Mouse (Mus musculus): ENCODE results near the gene Jarid2. TPM values are rescaled to one million over a fixed set of nuclear protein-coding genes. Genes with fewer than 3 reads are reported as not detected.

Jarid2 gene
- 54.9 and 64.4 TPM in 2 replicates for polyA plus RNA-seq (2016; fragmentation: Nextera tagmentation; extraction: Ambion mirVana)

DNA sequence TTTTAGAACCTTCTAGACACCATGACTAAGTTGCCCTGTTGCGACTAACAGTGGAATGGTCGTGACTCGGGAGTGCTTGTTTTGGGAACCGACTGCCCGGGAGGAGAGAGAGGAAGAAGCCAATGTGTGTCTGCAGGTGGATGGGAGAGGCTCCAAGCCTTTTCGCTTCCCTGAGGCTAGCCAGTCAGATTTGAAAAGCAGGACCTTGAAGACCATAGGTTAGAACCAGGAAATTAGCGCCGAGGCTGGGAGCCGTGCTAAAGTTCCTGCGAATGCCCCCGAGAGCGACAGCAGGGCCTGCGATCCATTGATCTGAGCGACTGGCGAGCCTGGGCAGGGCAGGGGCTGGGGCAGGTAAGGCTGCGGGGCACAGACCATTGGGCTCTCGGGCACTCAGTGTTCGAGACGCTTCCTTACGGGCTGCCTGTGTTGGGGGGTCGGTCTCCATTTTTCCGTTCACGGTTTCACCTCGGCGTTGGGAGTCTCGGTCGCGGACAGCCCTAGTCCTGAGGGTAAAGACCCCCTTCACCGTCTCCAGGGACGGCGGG is at the start of gene Jarid2:
Gene Jarid2 (plus strand): TSS at position 51 of the 548 bp plus-strand sequence.
- Histone ChIP-seq H3K4me3 (peak within 1 kb of the TSS; percentile 71), H3K9me3 (no peaks in the 10 kb centered on the region), H3K27me3 (ENCODE audit: insufficient read depth, poor library complexity, severe bottlenecking) (peaks cover 8% of the 10 kb centered on the region; the same call in 1 of the 2 replicates), H3K36me3 (no peaks in the 10 kb centered on the region), H3K27ac (peak within 1 kb of the TSS; percentile 100), H3K4me1 (replicated peaks) (peaks cover 36% of the 10 kb centered on the region)
- DNase-seq (ENCODE audit: low spot score), result peak; percentile 63
- WGBS, result 1% methylated on average over 31 of the region's 31 CpGs

DNA sequence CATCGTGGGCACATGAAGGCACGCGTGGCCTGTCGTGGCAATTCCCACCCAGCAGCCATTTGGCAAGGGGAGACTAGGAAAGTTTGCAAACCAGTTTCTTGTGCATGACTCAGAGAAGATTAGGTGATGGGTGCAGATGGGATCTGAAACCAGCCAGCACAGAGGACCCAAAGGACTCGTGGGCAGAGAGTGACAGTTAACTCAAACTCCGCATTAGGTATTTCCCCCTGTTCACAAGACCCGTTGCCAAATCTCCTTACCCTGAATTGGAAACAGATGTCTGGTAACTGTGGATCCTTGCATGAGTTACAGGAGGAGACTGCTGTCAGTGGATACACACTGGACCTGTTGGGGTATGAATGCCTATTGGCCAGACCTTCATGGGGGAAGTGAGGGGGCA is 48.2 kb upstream of the Jarid2 start:
- Histone ChIP-seq H3K9me3 (no peaks in the 10 kb centered on the region), H3K36me3 (no peaks in the 10 kb centered on the region), H3K27ac (no peak overlapping the region), H3K27me3 (ENCODE audit: insufficient read depth, poor library complexity, severe bottlenecking) (0 out of 2 replicates have a peak, but pooled peaks cover 6% of the 10 kb centered on the region), H3K4me1 (replicated peaks) (no peaks in the 10 kb centered on the region), H3K4me3 (no peak overlapping the region)
- no peak for DNase-seq (ENCODE audit: low spot score)
- 75% methylated on average over 7 of the region's 7 CpGs for WGBS

DNA sequence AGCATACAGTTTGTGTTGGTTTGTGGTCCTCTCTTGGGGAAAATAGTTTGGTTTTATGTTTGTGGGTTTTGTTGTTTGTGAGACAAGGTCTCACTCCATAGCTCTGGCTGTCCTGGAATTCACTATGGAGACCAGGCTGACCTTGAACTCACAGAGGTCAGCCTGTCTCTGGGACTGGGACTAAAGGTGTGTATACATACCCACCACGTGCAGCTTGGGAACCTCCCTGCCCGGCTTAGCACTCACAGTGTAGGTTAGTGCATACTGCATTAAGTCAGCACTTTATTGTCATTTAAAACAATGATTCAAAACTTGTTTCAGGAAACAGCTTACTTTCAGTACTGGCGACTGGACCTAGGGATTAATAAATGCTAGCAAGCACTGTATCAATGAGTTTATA is 41.1 kb upstream of the Jarid2 start:
- no peaks in the 10 kb centered on the region for H3K36me3 ChIP-seq
- H3K9me3 ChIP-seq, result no peaks in the 10 kb centered on the region
- WGBS, result 65% methylated on average over 3 of the region's 3 CpGs
- no peaks in the 10 kb centered on the region for H3K27me3 ChIP-seq (ENCODE audit: insufficient read depth, poor library complexity, severe bottlenecking)
- H3K4me3 ChIP-seq, result no peak overlapping the region
- H3K27ac ChIP-seq, result no peak overlapping the region
- H3K4me1 ChIP-seq (replicated peaks), result peaks cover 4% of the 10 kb centered on the region; the same call in 1 of the 2 replicates
- no peak for DNase-seq (ENCODE audit: low spot score)

- H3K4me3 ChIP-seq, result no peak overlapping the region
- no peaks in the 10 kb centered on the region for H3K36me3 ChIP-seq
- H3K27me3 ChIP-seq (ENCODE audit: insufficient read depth, poor library complexity, severe bottlenecking), result no peaks in the 10 kb centered on the region
- H3K27ac ChIP-seq, result no peak overlapping the region
- no peaks in the 10 kb centered on the region for H3K9me3 ChIP-seq
- DNase-seq (ENCODE audit: low spot score), result no peak
- 0 out of 2 replicates have a peak, but pooled peaks cover 13% of the 10 kb centered on the region for H3K4me1 ChIP-seq (replicated peaks)
- 81% methylated on average over 10 of the region's 10 CpGs for WGBS
Observed at GRCm38 (mm10) chr13:44697628-44698027, 31.6 kb upstream of the Jarid2 start.

GRCm38 (mm10) chr13:44704036-44704801 is 25.1 kb upstream of the Jarid2 start:
- Histone ChIP-seq H3K9me3 (no peaks in the 10 kb centered on the region), H3K27ac (no peak overlapping the region), H3K36me3 (no peaks in the 10 kb centered on the region), H3K4me3 (no peak overlapping the region), H3K4me1 (replicated peaks) (peaks cover 28% of the 10 kb centered on the region), H3K27me3 (ENCODE audit: insufficient read depth, poor library complexity, severe bottlenecking) (peaks cover 17% of the 10 kb centered on the region; the same call in 1 of the 2 replicates)
- WGBS, result 87% methylated on average over 15 of the region's 15 CpGs
- DNase-seq (ENCODE audit: low spot score), result no peak

DNA sequence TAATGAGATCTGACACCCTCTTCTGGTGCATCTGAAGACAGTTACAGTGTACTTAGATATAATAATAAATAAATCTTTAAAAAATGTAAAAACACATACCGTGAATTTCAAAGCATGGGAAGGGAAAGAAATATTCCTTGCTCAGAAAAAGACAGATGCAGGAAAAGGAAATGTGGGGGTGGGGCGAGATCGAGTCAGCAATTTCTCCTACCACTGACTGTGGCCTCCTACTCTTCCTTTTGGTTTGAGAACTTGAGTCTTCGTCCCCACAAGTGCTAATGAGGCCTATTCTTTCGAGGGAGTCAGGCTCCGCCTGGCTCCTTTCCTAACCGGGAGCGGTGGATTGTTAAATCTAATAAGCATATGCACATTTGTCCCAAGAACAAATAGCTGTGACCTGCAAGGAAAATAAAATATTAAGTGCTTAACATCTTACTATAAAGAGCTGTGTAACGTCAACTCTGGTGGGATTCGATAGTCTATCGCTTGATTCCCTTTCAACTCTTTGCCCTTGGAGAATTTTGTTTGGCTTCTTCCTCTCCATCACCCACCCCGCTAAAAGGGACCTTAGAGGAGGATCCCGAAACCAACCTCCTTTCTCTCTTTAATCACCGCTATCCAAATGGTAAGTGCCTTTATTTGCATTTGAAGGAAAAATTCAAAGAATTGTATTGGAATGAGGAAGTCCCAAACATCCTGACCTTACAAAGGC is 24.1 kb upstream of the Jarid2 start:
- peaks cover 28% of the 10 kb centered on the region for H3K4me1 ChIP-seq (replicated peaks)
- H3K27me3 ChIP-seq (ENCODE audit: insufficient read depth, poor library complexity, severe bottlenecking), result peaks cover 17% of the 10 kb centered on the region; the same call in 1 of the 2 replicates
- H3K36me3 ChIP-seq, result no peaks in the 10 kb centered on the region
- H3K4me3 ChIP-seq, result no peak overlapping the region
- H3K27ac ChIP-seq, result no peak overlapping the region
- DNase-seq (ENCODE audit: low spot score), result no peak
- 25% methylated on average over 14 of the region's 14 CpGs for WGBS
- no peaks in the 10 kb centered on the region for H3K9me3 ChIP-seq

GRCm38 (mm10) chr13:44705743-44706044 is 23.6 kb upstream of the Jarid2 start:
- no peak overlapping the region for H3K4me3 ChIP-seq
- WGBS, result 27% methylated on average over 7 of the region's 7 CpGs
- DNase-seq (ENCODE audit: low spot score), result no peak
- peaks cover 17% of the 10 kb centered on the region; the same call in 1 of the 2 replicates for H3K27me3 ChIP-seq (ENCODE audit: insufficient read depth, poor library complexity, severe bottlenecking)
- H3K27ac ChIP-seq, result no peak overlapping the region
- H3K36me3 ChIP-seq, result no peaks in the 10 kb centered on the region
- no peaks in the 10 kb centered on the region for H3K9me3 ChIP-seq
- H3K4me1 ChIP-seq (replicated peaks), result peaks cover 28% of the 10 kb centered on the region

- WGBS, result 72% methylated on average over 10 of the region's 10 CpGs
Observed at GRCm38 (mm10) chr13:44706206-44706915, 22.9 kb upstream of the Jarid2 start.

DNA sequence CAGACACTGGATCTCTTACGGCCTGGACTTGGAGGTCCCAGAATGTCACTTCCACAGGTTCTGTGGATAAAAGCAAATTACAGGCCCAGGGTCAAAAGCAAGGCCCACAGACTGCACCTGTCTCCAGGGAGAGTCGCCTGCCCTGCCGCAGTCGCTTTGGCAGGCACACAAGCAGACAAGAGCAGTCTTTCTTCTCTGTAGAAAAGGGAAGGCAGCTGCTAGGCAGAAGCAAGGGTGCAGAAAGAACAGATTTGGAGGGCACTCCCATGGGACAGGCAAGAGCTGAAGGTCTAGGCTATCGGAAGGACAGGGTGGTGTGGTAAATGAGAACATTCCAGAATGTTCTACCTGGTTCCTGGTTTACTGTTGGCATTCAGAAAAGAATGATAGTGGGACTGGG is 22.1 kb upstream of the Jarid2 start:
- H3K36me3 ChIP-seq, result no peaks in the 10 kb centered on the region
- WGBS, result 78% methylated on average over 5 of the region's 5 CpGs
- H3K4me1 ChIP-seq (replicated peaks), result peaks cover 30% of the 10 kb centered on the region
- H3K27me3 ChIP-seq (ENCODE audit: insufficient read depth, poor library complexity, severe bottlenecking), result peaks cover 17% of the 10 kb centered on the region; the same call in 1 of the 2 replicates
- no peak overlapping the region for H3K4me3 ChIP-seq
- H3K9me3 ChIP-seq, result no peaks in the 10 kb centered on the region
- H3K27ac ChIP-seq, result peak overlapping the region; percentile 6; the same call in 1 of the 2 replicates
- DNase-seq (ENCODE audit: low spot score), result no peak

More at GRCm38 (mm10) chr13:44706206-44706915, 22.9 kb upstream of the Jarid2 start:
- Histone ChIP-seq H3K27me3 (ENCODE audit: insufficient read depth, poor library complexity, severe bottlenecking) (peaks cover 17% of the 10 kb centered on the region; the same call in 1 of the 2 replicates), H3K9me3 (no peaks in the 10 kb centered on the region), H3K36me3 (no peaks in the 10 kb centered on the region), H3K27ac (0 out of 2 replicates have a peak overlapping the region, but pooled peaks have one; percentile 6), H3K4me3 (no peak overlapping the region), H3K4me1 (replicated peaks) (peaks cover 27% of the 10 kb centered on the region)
- no peak for DNase-seq (ENCODE audit: low spot score)

GRCm38 (mm10) chr13:44708336-44709017 is 20.8 kb upstream of the Jarid2 start:
- DNase-seq (ENCODE audit: low spot score), result no peak
- H3K9me3 ChIP-seq, result no peaks in the 10 kb centered on the region
- H3K4me3 ChIP-seq, result no peak overlapping the region
- H3K4me1 ChIP-seq (replicated peaks), result peaks cover 32% of the 10 kb centered on the region
- H3K27ac ChIP-seq, result no peak overlapping the region
- H3K36me3 ChIP-seq, result no peaks in the 10 kb centered on the region
- H3K27me3 ChIP-seq (ENCODE audit: insufficient read depth, poor library complexity, severe bottlenecking), result peaks cover 17% of the 10 kb centered on the region; the same call in 1 of the 2 replicates
- 93% methylated on average over 14 of the region's 14 CpGs for WGBS

- Histone ChIP-seq H3K27ac (no peak overlapping the region), H3K36me3 (no peaks in the 10 kb centered on the region), H3K4me3 (no peak overlapping the region), H3K9me3 (no peaks in the 10 kb centered on the region), H3K27me3 (ENCODE audit: insufficient read depth, poor library complexity, severe bottlenecking) (peaks cover 12% of the 10 kb centered on the region; the same call in 1 of the 2 replicates), H3K4me1 (replicated peaks) (peaks cover 29% of the 10 kb centered on the region)
- 70% methylated on average over 8 of the region's 8 CpGs for WGBS
- no peak for DNase-seq (ENCODE audit: low spot score)
Observed at GRCm38 (mm10) chr13:44709747-44710480, 19.4 kb upstream of the Jarid2 start.
